Mouse (Mus musculus): Measurements from ENCODE around the gene Fam168b.

Gene Fam168b

GRCm38 (mm10) chr1:34821411-34821810 is 21.5 kb downstream of the Fam168b start:
- in situ Hi-C loops (cut with MboI) = no loop called here

GRCm38 (mm10) chr1:34819225-34819910 is 23.5 kb downstream of the Fam168b start:
- in situ Hi-C loops (cut with MboI) = no loop called here

- in situ Hi-C loops (cut with MboI) = no loop called here
Observed at GRCm38 (mm10) chr1:34815843-34816242, 27.0 kb downstream of the Fam168b start.

GRCm38 (mm10) chr1:34812407-34813247 is 30.2 kb downstream of the Fam168b start:
- in situ Hi-C loops (cut with MboI) = no loop called here

- in situ Hi-C loops (cut with MboI) = no loop called here
Observed at GRCm38 (mm10) chr1:34811581-34811980, 31.3 kb downstream of the Fam168b start.

- in situ Hi-C loops (cut with MboI) = no loop called here
Observed at GRCm38 (mm10) chr1:34811035-34811434, 31.8 kb downstream of the Fam168b start.

- in situ Hi-C loops (cut with MboI) = no loop called here
Observed at GRCm38 (mm10) chr1:34810293-34810692, 32.6 kb downstream of the Fam168b start.

- in situ Hi-C loops (cut with MboI) = no loop called here
Observed at GRCm38 (mm10) chr1:34808445-34808844, 34.4 kb downstream of the Fam168b start.

- in situ Hi-C loops (cut with MboI) = no loop called here
Observed at GRCm38 (mm10) chr1:34805931-34806520, 36.8 kb downstream of the Fam168b start.

- in situ Hi-C loops (cut with MboI) = no loop called here
Observed at GRCm38 (mm10) chr1:34804863-34805262, 38.0 kb downstream of the Fam168b start.

- in situ Hi-C loops (cut with MboI) = no loop called here
Observed at GRCm38 (mm10) chr1:34802290-34802642, 40.6 kb downstream of the Fam168b start.

GRCm38 (mm10) chr1:34801616-34802289 is 41.1 kb downstream of the Fam168b start:
- in situ Hi-C loops (cut with MboI) = no loop called here

- in situ Hi-C loops (cut with MboI) = no loop called here
Observed at GRCm38 (mm10) chr1:34799140-34799539, 43.7 kb downstream of the Fam168b start.

GRCm38 (mm10) chr1:34793304-34794300 is 49.3 kb downstream of the Fam168b start:
- in situ Hi-C loops (cut with MboI) = no loop called here

- in situ Hi-C loops (cut with MboI) = no loop called here
Observed at GRCm38 (mm10) chr1:34783538-34784161, 59.2 kb downstream of the Fam168b start.

- in situ Hi-C loops (cut with MboI) = no loop called here
Observed at GRCm38 (mm10) chr1:34775870-34776269, 67.0 kb downstream of the Fam168b start.

- in situ Hi-C loops (cut with MboI) = no loop called here
Observed at GRCm38 (mm10) chr1:34768875-34769274, 74.0 kb downstream of the Fam168b start.

GRCm38 (mm10) chr1:34767851-34768250 is 75.0 kb downstream of the Fam168b start:
- in situ Hi-C loops (cut with MboI) = no loop called here

- in situ Hi-C loops (cut with MboI) = no loop called here
Observed at GRCm38 (mm10) chr1:34766899-34767298, 76.0 kb downstream of the Fam168b start.
